Mouse (Mus musculus) adrenal gland, postnatal 25 days (tissue): Measurements from ENCODE around the gene Slx1b. TPM values are rescaled to one million over a fixed set of nuclear protein-coding genes. Genes with fewer than 3 reads are reported as not detected.

Source experiments
- DNase-seq: peaks from one replicate; pipeline ENCODE4 v3.0.0; 2021; ENCODE audit warnings: mixed read lengths
- total RNA-seq: library from RNA; stranded (reverse); gene quantifications from 2 replicates; pipeline ENCODE4 v1.2.3, GENCODE M21; 2021

Slx1b gene
- total RNA-seq, 1 experiment from 2014 or later: 17.5 TPM

DNA sequence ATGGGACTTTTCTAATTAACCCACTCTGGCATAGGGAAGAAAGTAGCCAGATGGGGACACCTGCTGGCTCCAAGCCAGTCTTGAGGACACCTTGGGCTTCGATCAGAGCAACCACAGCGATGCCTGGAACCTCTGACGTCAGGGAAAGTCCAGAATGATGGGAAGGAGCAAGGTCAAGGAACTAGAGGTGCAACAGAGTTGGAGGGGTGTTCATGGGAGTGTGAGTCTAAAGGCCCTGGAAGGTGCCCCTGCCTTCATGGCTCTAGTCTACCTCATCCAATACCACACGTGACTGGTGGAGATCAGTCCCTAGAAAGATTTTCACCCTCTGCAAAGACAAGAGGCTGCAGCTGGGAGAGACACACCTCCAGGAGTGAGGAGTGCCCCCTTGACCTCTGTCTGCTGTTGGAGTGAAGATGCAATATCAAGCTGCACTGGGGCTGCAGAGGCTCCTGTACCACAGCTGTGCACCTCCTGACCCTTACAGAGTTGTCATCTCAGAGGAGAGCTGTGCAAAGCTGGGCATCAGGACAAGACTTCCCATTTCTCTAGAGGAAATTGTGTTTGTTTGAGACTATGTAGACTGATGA is 18.9 kb downstream of the Slx1b start:
- DNase-seq: no peak

DNA sequence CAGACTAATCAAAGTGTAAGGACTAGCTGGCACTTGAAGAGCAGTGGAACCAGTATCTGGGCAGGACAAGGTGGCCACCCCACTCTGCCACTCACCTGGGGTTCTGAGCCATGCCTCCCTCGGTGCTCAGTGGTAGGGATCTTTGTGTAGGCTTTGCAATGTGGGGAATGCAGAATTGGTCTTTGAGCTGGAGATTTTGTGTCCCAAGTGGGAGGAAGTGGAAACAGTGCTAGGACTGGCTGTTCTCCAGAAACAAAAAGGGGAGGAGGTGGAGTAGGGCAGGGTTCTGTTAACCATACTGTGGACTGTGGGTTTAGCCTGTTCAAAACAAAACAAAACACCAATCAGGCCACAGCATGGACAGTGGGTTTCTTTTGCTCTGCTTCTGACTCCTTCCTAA is 19.4 kb downstream of the Slx1b start, which contains the start of gene Sult1a1:
Sult1a1 (minus strand) TSS at position 226 of the 400 bp plus-strand sequence.
- DNase-seq: no peak

DNA sequence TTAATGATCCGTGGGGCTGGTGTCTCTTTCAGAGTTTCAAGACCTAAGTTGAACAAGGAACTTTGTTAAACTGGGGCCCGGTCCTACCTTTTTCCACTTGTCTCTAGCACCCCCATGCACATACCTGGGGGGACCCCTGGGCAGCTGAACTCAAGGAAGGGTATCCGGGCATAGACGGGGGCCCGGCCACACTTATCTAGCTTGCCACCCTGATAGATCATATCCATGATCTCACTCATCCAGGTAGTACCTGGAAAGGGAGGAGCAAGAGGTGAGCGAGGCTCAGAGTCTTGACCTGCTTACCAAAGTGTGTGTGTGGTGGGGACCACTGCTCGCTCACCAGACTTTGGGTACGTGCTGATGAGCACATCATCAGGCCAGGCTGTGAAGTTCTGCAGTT is 20.5 kb downstream of the Slx1b start:
- no peak for DNase-seq

DNA sequence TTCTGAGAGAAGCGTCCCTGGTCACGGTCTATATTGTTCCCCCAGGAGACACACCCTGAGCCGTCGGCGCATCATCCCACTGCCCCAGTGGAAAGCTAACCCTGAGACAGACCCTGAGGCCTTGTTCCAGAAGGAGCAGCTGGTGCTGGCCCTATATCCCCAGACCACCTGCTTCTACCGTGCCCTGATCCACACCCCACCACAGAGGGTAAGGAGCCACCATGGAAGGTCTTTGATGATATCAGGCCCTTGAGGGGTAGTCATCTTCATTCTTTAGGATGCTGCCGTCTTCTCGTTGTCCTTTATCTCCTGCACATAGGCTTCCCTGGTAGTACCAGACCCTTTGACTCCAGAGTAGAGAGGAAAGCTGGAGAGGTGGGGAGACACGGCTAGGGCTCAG is 23.5 kb downstream of the Slx1b start:
- DNase-seq: no peak

DNA sequence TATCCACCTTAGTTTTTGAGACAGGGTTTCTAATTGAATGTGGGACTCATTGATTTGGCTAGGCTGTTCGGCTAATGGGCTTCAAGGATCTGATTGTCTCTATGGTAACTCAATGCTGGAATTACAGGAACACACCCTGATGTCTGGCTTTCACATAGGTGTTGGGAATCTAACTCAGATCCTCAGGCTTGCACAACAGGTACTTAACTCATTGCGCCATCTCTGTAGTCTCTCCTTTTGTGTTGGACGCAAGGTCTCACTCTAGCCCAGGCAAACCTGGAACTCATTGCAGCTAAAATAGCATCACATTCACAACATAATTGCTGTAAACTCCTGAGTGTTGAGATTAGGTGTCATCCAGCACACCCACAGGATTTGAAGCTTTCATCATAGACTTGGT is 25.4 kb downstream of the Slx1b start:
- no peak for DNase-seq

DNA sequence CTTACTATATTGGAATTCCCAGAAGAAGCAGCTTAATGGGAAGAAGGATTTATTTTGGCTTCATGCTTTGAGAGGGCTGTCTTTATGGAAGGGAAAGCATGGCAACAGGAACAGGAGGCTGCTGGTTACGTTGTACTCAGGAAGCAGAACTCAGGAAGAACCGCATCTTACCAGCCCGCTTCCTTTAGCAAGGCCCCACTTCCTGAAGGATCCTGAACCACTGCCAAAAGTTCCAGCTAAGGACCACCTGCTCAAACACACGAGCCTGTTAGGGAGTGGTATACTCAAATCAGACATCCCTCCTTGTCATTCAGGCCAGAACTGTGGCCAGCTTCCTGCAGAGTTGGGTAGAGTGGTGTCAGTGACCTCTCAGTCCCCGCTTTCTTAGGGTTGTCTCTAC is 27.1 kb downstream of the Slx1b start:
- no peak for DNase-seq

DNA sequence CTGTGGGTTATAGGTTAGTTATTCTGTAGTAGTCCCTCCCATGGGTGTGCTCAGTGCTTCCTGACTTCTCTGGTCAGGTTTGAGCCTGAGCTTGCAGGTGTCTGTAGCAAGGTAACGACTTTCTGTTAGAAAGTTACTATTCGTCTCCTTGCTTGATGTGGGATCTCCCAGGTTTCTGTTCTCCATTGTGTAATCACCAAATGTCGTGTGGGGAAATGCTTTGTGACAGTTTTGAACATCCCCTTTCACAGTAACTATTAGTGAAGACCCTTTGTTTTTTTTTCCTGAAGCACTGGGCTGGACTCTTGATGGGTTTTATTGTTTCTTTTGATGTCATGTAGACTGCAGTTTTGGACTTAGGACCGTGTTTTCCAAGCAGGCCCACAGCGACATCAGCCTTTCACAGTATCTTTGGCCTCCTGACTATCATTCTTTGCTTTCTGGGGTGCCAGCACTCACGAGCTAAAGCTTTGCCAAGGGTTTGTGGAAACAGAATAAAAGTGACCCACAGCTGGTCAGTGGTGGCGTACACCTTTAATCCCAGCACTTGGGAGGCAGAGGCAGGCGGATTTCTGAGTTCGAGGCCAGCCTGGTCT is 28.0 kb downstream of the Slx1b start:
- DNase-seq: no peak

DNA sequence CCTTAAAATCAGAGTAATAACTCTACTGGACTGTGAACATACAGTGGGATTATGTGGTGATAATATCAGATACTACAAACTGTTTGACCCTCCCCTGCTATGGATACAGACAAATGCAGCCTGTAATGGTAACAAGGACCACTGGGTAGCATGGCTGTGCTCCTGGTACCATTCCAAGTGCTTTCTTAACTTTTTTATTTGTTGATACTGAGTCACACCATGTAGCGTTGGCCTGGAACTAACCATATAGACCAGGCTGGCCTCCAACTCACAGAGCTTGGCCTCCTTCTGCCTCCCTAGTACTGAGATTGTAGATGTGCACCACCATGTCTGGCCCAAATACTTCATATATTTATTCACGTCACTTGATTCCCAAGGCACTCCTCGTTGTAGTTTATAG is 30.3 kb downstream of the Slx1b start:
- peak; percentile 20 for DNase-seq

DNA sequence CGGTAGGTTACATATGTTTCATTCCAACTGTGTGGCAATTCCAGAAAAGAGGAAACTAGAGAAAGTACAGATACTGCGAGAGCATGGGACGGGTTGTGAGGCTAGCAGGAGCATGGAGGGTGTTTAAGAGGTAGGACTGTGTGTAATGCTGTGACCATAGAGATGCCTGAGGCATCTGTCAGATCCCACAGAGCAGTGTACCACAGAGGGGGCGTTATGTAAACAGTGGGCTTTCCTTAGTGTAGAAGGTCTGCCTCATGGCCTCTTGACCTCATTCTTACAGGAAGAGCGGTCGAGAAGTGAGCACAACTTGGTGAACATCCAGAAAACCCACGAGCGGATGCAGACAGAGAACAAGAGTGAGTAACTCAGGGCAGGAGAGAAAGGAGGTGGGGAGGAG is 31.9 kb downstream of the Slx1b start:
- no peak for DNase-seq

DNA sequence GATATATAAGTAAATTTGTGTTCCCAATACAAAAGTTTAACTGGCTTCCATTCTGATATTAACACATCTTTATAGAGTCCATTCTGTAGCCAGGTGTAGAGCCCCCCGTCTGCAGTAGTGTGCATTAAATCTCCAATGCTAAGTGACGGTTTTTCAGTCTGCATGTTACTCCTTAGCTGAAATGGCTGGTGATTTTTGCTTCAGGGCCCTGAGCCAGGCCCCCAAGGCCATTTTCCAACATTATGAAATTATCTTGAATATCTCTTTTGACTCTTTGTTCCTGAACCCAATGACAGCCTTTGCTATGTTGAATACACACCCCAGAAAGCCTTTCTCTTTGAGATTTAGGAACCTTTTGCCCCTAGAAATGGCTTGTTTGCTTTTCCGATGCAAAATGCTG is 35.8 kb downstream of the Slx1b start:
- peak; percentile 17 for DNase-seq

DNA sequence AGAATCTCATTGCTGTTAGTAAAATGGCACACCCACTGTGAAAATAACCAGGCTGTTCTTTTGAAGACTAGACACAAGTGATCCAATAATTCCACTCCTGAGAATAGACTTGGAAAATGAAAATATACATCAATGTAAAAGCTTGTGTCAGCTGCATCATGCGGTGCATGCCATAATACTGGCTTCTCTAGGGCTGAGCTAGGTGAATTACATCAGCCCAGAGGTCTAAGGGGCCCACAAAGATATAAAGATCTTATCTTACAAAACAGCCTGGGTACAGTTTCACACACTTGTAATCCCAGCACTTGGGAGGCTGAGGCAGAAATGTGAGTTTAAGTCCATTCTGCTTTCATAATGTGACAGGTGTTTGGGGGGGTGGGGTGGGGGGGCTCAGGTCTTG is 38.1 kb downstream of the Slx1b start:
- no peak for DNase-seq

DNA sequence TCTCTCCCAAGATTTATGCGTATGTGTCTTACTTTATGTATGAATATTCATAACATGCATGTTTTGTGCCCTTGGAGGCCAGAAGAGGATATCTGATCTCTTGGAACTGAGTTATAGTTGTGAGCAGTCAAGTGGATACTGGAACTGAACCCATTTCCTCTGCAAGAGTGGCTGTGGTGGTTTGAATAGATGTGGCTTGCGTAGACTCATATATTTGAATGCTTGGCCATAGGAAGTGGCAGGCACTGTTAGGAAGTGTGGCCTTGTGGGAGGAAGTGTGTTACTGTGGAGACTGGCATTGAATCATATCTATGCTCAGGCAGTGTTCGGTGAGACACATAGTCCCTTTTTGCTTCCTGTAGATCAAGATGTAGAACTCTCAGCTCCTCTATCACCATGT is 39.9 kb downstream of the Slx1b start:
- no peak for DNase-seq

DNA sequence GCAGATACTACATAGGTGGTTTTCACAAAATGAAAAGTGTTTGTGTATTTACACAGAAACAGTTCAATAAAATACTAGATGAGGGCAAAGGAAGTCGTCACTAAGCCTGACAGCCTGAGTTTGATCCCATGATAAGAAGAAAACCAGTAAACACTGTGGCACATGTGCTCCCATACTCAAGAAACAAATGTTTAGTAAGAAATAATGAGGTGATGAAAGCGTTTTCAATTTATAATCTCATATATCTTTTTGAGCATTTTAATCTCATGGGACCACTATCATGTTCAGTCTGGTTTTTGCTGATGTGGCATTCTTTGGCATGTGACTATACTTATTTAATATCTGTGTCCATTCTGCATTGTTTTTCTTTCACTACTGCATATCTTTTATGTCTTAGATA is 41.6 kb downstream of the Slx1b start:
- no peak for DNase-seq

DNA sequence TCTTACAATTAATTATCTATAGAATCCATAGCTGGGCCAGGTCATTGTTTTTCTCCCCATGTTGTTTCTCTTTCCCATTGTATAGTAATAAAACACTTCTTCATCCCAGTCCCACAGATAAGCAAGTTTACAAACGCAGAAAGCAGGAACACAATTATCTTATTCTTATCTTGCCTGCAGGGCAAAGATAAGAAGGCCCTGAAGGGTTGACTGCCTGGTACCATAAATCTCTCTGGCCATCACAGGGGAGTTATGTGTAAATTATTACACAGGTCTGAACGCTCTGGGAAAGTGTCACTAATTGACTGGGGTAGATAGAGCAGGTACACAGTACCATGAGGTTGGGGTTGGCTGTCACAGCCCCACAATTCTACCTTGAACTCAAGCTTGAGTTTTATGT is 44.7 kb downstream of the Slx1b start:
- DNase-seq: no peak

DNA sequence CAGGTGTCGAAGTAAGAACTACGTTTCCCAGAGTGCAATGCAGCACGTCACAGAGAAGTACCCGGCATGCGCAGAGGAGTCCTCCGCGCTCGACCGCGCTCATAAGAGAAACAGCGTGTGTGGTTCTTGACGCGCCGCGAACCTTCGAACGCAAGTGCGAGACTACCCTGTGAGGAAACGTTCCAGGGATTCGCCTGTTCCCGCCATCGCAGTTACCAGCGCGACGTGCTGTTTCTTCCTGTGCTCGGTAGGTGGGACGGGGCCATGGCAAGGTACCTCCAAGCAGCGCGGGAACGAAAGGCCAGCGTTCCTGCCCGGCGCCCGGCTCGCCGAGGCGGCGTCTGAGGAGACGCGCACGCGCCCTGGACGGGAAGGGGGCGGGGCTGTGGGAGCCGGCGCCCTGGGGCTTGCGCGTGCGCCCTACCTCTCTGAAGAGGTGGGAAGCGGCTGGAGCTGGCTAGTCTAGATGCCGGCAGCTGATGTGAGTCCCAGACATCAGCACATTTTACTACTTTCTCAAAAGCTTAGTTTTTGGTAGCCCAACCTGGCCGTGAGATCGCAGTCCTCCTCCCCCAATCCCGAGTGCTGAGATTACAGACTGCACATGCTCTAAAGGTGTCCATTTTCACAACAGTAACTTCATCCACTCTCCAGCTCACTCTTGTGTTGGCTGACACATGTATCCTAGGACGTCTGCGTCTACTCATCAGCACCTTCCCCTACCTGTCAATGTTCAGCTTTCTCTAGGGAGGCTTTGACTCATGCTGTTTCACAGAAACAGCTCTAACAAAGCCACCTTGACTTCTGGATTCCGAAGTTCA is 46.1 kb downstream of the Slx1b start, which contains the start of gene Sgf29:
Sgf29 (plus strand) TSS at position 79 of the 821 bp plus-strand sequence.
- DNase-seq: peak; percentile 97

DNA sequence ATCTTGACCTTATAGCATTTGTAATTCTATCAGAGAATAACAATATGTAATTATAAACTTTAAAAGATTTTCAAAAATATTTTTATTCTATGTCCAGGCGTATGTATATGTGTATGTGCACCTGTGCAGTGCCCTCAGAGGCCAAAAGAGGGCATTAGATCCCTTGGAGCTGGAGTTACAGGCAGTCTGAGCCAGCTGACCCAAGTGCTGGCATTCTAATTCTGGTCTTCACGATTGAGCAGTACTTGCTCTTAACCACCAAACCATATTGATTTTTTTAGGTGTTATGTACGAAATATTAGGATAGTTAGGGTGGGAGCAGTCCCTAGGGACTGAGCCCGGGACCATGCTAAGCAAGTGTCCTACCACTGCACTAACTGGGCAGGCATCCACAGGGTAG is 47.1 kb downstream of the Slx1b start:
- DNase-seq: no peak

DNA sequence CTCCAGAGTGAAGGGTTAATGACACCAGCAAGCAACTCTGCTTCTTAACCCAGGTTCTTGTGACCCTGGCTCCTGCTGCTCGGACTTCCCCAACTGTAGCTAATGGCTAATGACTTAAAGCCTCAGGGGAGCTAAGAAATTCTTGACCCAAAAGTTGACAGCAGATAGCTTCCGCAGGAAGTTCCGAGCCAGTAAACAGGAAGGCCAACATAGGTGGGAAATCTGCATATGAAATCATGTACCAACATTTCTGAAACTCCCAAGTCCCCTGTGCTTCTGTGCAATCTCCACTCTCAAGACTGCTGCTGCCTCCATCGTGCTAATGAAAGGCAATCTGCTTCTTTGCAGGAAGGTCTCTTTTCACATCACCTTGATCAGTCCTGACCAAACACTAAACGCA is 49.9 kb downstream of the Slx1b start:
- no peak for DNase-seq

DNA sequence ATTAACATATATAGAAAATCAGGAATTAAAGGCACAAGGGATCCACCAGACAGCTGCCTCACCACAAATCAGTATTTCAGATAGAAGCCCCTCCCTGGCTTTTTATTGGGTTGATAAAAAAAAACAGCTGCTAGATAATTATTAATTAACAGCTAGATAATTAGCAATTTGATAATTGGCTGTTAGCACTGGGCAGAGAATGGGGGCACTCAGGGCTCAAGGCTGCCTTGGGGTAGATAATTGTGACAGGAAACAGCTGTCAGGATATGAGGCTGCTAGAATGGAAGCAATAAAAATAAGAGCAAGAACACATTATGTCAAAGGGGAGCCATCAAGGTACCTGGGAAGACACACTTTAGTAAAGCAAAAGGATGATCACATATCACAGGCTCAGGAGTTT is 50.7 kb downstream of the Slx1b start:
- DNase-seq: no peak

DNA sequence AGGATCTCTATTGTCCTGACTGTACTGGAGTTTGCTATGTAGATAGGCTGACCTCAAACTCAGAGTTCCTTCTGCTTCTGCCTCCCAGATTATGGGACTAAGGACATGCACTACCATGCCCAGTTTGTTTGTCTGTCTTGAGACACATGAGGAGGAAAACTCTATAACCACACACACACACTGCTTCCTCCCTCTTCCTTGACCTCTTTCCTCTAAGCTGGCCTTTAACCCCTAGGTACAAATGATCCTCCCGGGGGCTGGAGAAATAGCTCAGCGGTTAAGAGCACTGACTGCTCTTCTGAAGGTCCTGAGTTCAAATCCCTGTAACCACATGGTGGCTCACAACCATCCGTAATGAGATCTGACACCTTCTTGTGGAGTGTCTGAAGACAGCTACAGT is 51.2 kb downstream of the Slx1b start:
- no peak for DNase-seq

DNA sequence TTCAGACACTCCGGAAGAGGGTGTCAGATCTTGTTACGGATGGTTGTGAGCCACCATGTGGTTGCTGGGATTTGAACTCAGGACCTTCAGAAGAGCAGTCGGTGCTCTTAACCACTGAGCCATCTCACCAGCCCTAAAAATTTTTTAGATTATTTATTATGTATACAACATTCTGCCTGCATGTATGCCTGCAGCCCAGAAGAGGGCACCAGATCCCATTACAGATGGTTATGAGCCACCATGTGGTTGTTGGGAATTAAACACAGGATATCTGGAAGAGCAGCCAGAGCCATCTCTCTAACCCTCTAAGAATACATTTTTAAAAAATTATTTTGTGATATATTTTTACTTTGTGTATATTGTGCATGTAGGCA is 52.4 kb downstream of the Slx1b start:
- peak; percentile 15 for DNase-seq

DNA sequence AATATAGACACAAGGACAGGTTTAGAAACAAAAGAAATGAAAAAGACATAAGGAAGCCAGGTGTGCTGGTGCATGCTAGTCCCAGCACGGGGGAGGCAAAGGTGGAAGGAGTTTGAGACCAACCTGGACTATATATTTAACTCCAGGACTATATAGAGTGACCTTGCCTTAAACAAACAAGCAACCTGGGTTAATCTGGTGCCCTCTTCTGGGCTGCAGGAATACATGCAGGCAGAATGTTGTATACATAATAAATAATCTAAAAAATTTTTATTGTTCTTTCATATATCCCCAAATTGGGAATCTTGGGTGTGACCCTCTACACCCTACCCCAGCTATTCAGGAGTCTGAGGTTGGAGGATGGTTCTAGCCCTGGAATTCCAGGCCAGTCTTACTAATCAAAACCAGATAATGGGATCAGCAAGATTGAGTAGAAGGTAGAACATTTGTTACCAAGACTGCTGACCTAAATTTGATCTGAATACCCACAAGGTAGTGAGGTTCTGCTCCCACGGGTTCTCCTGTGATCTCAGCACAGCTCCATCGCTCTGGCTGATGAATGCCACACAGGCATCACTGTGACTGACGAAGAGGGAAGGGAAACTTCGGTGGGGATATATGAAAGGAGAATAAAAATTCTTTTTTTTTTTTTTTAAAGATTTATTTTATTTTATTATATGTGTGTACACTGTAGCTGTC is 52.9 kb downstream of the Slx1b start:
- no peak for DNase-seq
